Mouse (Mus musculus) forebrain, postnatal 0 days (tissue): ENCODE measurements around the gene H2-Ab1. TPM values are rescaled to one million over a fixed set of nuclear protein-coding genes. Genes with fewer than 3 reads are reported as not detected.

ENCODE experiments used
- ATAC-seq: fragments of 200-750 bp; cut with Nextera tagmentation; 2 replicates; pipeline ENCODE4 v1.8.0; 2017; ENCODE audit warnings: mild to moderate bottlenecking, moderate library complexity
- DNase-seq: peaks from one replicate; pipeline ENCODE4 v3.0.0-alpha.2; 2015
- H3K27ac ChIP-seq: fragments of 300-500 bp; sonication (generic); 2 replicates; pipeline ENCODE4 v1.5.1; 2014; ENCODE audit warnings: low read depth, mild to moderate bottlenecking, antibody characterized with exemption, low read length, moderate library complexity, mixed read lengths
- H3K27me3 ChIP-seq: fragments of 300-500 bp; sonication (generic); 2 replicates; pipeline ENCODE4 v1.6.1; 2014; ENCODE audit warnings: mild to moderate bottlenecking, low read length, mixed read lengths; ENCODE audit not compliant: insufficient read depth
- H3K36me3 ChIP-seq: fragments of 300-500 bp; sonication (generic); 2 replicates; pipeline ENCODE4 v1.6.1; 2014; ENCODE audit warnings: mild to moderate bottlenecking, moderate library complexity; ENCODE audit not compliant: insufficient read depth
- H3K4me1 ChIP-seq: fragments of 300-500 bp; sonication (generic); 2 replicates; pipeline ENCODE4 v1.6.1; 2014; ENCODE audit warnings: antibody characterized with exemption; ENCODE audit not compliant: insufficient read depth
- H3K4me2 ChIP-seq: fragments of 300-500 bp; sonication (generic); 2 replicates; pipeline ENCODE4 v1.6.1; 2014; ENCODE audit warnings: low read depth, mild to moderate bottlenecking, moderate library complexity
- H3K4me3 ChIP-seq: fragments of 300-500 bp; sonication (generic); 2 replicates; pipeline ENCODE4 v1.5.1; 2014; ENCODE audit warnings: low read depth, low read length, mixed read lengths
- H3K9ac ChIP-seq: fragments of 300-500 bp; sonication (generic); 2 replicates; pipeline ENCODE4 v1.6.1; 2014; ENCODE audit warnings: mild to moderate bottlenecking
- H3K9me3 ChIP-seq: fragments of 300-500 bp; sonication (generic); 2 replicates; pipeline ENCODE4 v1.6.1; 2016; ENCODE audit warnings: low read length
- CTCF ChIP-seq: sonication (generic); IDR thresholded peaks from 2 replicates; pipeline ENCODE4 v1.5.1; 2016; ENCODE audit warnings: antibody characterized with exemption, control low read depth, low read depth
- WGBS: fragments of 180-500 bp; shearing (Covaris S2); extraction: QIAGEN DNeasy Blood & Tissue Kit; methylation state at CpG from one replicate; pipeline ENCODE4 v1.1.7; 2014; 5-methylcytosine and 5-hydroxymethylcytosine counted together
- polyA plus RNA-seq: library from polyadenylated mRNA; unstranded; fragments of >200 nt; fragmentation: Nextera tagmentation; extraction: Ambion mirVana; gene quantifications from 2 replicates; pipeline ENCODE4 v1.2.1, GENCODE M21; 2015
- total RNA-seq: library from RNA; depleted of rRNA; stranded (reverse); fragments of >200 nt; gene quantifications from 2 replicates; pipeline ENCODE4 v1.2.3, GENCODE M21; 2014

H2-Ab1 gene
- total and polyA plus RNA-seq, 2 experiments from 2014 or later: 1.8 to 2.0 TPM

DNA sequence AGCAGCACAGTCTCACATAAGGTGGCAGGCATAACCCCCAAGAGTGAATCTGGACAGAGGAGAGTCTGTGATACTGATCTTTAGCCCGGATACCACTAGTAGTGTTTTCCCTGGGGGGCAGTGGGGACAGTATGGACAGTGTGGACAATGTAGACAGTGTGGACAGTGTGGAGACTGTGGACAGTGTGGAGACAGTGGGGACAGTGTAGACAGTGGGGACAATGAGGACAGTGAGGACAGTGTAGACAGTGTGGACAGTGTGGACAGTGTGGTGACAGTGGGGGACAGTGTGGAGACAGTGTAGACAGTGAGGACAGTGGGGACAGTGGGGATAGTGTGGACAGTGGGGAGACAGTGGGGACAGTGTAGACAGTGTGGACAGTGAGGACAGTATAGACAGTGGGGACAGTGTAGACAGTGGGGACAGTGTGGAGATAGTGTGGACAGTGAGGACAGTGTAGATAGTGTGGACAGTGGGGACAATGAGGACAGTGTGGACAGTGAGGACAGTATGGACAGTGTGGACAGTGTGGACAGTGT lies 23.1 kb downstream of the H2-Ab1 start:
- WGBS: 89% methylated on average over 1 of the region's 1 CpGs
- Histone ChIP-seq H3K9ac (no peak overlapping the region), H3K4me2 (no peak overlapping the region), H3K9me3 (no peaks in the 10 kb centered on the region; the same call in 1 of the 2 replicates), H3K36me3 (no peaks in the 10 kb centered on the region), H3K4me3 (no peak overlapping the region), H3K4me1 (no peaks in the 10 kb centered on the region), H3K27ac (no peak overlapping the region), H3K27me3 (no peaks in the 10 kb centered on the region)
- ATAC-seq (no peak), DNase-seq (no peak)
- TF ChIP-seq CTCF: no peak

DNA sequence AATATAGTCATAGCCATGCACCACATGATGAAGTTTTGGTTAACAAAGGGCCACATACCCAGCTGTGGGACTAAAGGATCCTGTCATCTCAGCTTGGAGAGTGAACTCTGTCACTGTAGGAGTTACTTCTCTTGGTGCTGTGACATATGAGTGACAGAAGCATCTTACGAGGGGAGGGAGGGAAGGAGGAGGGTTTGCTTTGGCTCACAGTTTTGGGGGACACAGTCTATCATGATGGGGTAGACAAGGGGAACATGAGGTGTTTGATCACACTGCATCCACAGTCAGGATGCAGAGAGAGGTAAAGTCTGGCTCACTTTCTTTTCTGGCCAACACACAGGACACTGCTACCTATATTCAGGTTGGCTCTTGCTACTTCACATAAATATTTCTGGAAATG lies 24.3 kb downstream of the H2-Ab1 start:
- DNase-seq (no peak), ATAC-seq (no peak)
- H3K36me3 ChIP-seq: no peaks in the 10 kb centered on the region
- no peak for TF ChIP-seq CTCF
- no peaks in the 10 kb centered on the region for H3K9me3 ChIP-seq
- no peak overlapping the region for H3K4me2 ChIP-seq
- H3K27ac ChIP-seq: no peak overlapping the region
- H3K4me1 ChIP-seq: no peaks in the 10 kb centered on the region
- no peak overlapping the region for H3K9ac ChIP-seq
- no peak overlapping the region for H3K4me3 ChIP-seq
- no peaks in the 10 kb centered on the region for H3K27me3 ChIP-seq
- 82% methylated on average over 1 of the region's 1 CpGs for WGBS

DNA sequence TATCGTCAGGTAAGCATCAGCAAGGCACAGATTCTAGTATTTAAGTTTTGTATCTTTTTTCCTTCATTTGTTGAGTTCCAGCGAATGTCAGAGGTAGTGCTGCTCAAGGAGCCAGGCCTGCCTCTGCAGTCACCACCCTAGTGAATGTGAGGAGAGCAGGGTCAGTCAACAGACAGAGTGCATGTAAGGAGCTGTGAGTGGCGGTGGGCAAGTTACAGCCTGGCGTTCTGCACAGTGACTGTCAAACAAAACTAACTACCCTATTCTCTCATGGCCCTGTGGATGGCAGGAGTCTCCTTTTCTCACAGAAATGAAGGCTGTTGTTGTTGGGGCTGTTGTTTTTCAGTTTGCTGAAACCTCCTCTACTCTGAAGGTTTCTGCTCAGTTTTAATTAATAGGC lies 27.9 kb downstream of the H2-Ab1 start:
- no peaks in the 10 kb centered on the region for H3K36me3 ChIP-seq
- H3K4me2 ChIP-seq: no peak overlapping the region
- no peak overlapping the region for H3K4me3 ChIP-seq
- H3K27me3 ChIP-seq: no peaks in the 10 kb centered on the region
- no peaks in the 10 kb centered on the region for H3K9me3 ChIP-seq
- no peak for TF ChIP-seq CTCF
- H3K27ac ChIP-seq: no peak overlapping the region
- no peak overlapping the region for H3K9ac ChIP-seq
- ATAC-seq (no peak), DNase-seq (no peak)
- WGBS: 69% methylated on average over 4 of the region's 4 CpGs
- H3K4me1 ChIP-seq: no peaks in the 10 kb centered on the region

DNA sequence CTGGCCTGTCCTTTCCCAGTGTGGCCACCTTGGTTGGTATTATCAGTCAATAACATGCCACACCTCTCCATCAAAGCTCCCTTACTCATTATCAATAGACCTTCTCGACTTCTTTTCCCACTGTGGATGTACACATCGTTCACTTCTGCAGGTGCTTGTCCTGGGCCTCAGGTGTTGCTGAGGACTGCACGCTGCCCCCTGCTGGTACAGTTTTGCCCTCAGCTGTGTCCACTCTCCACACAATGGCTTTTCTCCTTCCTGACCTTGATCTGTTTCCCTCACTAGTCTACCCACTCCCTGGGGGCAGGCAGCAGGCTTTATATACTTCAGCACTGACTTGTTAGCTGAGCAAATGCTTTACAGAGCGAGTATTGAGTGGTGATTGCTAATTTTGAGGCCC lies 28.4 kb downstream of the H2-Ab1 start:
- H3K4me2 ChIP-seq: no peak overlapping the region
- no peak for ATAC-seq
- H3K27ac ChIP-seq: no peak overlapping the region
- H3K27me3 ChIP-seq: no peaks in the 10 kb centered on the region
- no peaks in the 10 kb centered on the region for H3K9me3 ChIP-seq
- H3K4me1 ChIP-seq: no peaks in the 10 kb centered on the region
- no peak overlapping the region for H3K9ac ChIP-seq
- WGBS: 40% methylated on average over 4 of the region's 4 CpGs
- no peak overlapping the region for H3K4me3 ChIP-seq
- DNase-seq: no peak
- TF ChIP-seq CTCF: peak; percentile 27; the same call in 1 of the 2 replicates
- H3K36me3 ChIP-seq: no peaks in the 10 kb centered on the region

DNA sequence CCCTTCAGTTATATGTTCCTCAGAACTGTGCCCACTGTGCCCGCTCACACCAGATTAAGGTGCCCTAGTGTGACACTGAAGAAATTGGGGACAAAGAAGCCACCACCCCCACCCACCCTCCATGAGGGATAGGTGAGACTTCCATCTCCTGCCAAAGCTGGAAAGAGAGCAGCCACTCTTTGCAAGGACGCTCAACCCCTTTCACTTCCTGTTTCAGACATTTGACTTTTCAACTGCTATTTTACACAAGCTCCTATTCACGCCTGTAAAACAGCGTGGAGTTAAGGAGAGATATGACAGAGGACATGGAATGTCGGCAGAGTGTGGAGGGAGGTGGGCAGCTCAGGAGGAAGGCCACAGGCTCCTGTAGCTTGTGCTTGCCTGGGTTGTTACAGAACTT lies 29.0 kb downstream of the H2-Ab1 start:
- H3K27me3 ChIP-seq: no peaks in the 10 kb centered on the region
- no peak for TF ChIP-seq CTCF
- H3K9ac ChIP-seq: no peak overlapping the region
- no peaks in the 10 kb centered on the region for H3K4me1 ChIP-seq
- H3K4me3 ChIP-seq: no peak overlapping the region
- H3K4me2 ChIP-seq: no peak overlapping the region
- H3K9me3 ChIP-seq: no peaks in the 10 kb centered on the region
- no peaks in the 10 kb centered on the region for H3K36me3 ChIP-seq
- DNase-seq (no peak), ATAC-seq (no peak)
- no peak overlapping the region for H3K27ac ChIP-seq
- WGBS: 82% methylated on average over 5 of the region's 5 CpGs

DNA sequence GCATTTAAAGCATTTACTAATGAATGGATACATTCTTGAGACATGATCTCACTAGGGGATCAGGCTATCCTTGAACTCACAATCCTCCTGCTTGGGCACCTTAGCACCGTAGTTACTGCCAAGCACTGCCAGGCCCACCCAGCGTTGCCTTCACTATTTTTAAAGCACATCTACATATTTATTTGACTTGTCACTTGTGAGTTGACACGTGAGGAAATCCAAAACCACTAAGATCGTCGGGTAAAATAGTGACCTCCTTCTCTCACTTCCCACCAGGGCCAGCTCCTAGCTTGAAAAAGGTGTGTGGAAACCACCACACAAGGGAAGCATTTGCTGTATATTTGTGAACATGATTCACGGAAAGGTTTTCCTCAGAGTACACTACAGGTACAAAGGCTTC lies 29.5 kb downstream of the H2-Ab1 start:
- WGBS: 70% methylated on average over 6 of the region's 6 CpGs

DNA sequence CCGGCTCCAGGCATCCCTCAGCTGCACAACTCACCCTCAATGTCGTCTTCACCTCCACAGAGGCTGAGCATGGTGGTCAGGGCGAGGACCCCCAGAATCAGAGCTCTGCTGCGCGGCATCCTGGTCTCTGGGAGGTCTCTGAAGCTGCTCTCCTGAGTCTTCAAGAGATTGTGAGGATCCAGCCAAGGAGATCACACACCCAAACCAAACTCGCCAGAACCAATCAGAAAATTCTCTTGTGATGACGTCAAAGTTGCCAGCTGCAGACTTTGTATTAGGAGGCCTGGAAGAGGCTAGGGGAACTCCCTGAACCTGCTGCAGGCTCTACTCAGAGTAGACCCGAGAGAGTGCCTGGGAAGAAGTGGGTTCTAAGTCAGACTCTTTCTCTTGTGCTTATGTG lies 30.2 kb downstream of the H2-Ab1 start, which contains the start of gene H2-Aa:
TSS of gene H2-Aa (minus strand) at position 176 of the 400 bp plus-strand sequence.
- no peak for TF ChIP-seq CTCF
- Histone ChIP-seq H3K27me3 (no peaks in the 10 kb centered on the region), H3K4me1 (no peaks in the 10 kb centered on the region), H3K4me2 (no peak within 1 kb of the TSS), H3K9ac (no peak within 1 kb of the TSS), H3K4me3 (no peak within 1 kb of the TSS), H3K9me3 (no peaks in the 10 kb centered on the region), H3K36me3 (no peaks in the 10 kb centered on the region), H3K27ac (no peak within 1 kb of the TSS)
- DNase-seq (peak; percentile 41), ATAC-seq (0 out of 2 replicates have a peak, but pooled peaks have one; percentile 14)
- WGBS: 16% methylated on average over 8 of the region's 8 CpGs

More for the DNA sequence above, 29.5 kb downstream of the H2-Ab1 start:
- Histone ChIP-seq H3K9ac (no peak overlapping the region), H3K27me3 (no peaks in the 10 kb centered on the region), H3K4me3 (no peak overlapping the region), H3K4me1 (no peaks in the 10 kb centered on the region), H3K27ac (no peak overlapping the region), H3K36me3 (no peaks in the 10 kb centered on the region), H3K4me2 (no peak overlapping the region), H3K9me3 (no peaks in the 10 kb centered on the region)
- TF ChIP-seq CTCF: no peak
- ATAC-seq (no peak), DNase-seq (no peak)
